Mouse (Mus musculus) heart, adult 2 months (tissue): ENCODE data around the gene Dusp23.

Experiments
- CTCF ChIP-seq: fragments of 200-600 bp; IDR thresholded peaks from 2 replicates; pipeline ENCODE4 v1.8.1; 2022; ENCODE audit warnings: antibody characterized with exemption, mild to moderate bottlenecking, moderate library complexity
- POLR2A ChIP-seq: fragments of 200-500 bp; IDR thresholded peaks from 2 replicates; pipeline ENCODE4 v1.6.1; 2011; ENCODE audit warnings: mild to moderate bottlenecking, low read depth, low read length, control low read depth; ENCODE audit not compliant: insufficient read depth

DNA sequence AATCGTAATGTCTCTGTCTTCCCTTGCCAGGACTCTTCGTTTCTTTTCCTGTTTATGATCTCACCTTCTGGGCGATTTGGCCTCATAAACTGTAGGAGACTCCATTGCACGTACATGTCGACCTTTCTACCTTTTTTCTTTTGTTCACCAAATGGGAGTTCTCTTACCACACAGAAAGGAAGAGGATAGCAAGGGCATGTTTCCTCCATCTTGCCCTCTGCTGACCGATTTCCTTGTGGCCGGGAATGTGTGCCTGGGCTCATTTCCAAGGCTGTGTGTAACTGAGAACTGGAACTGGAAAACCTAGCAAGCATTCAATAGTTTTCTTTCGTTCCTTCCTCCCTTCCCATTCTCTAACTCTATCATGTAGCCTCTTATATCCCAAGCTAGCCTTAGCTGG, 26.9 kb upstream of the Dusp23 start:
- TF ChIP-seq CTCF (no peak), POLR2A (no peak)
